Mouse (Mus musculus): ENCODE data around the gene Spcs2. TPM values are rescaled to one million over a fixed set of nuclear protein-coding genes. Genes with fewer than 3 reads are reported as not detected.

The Spcs2 gene
- polyA plus RNA-seq (2015; fragmentation: Nextera tagmentation; extraction: Ambion mirVana): 293 and 294 TPM in 2 replicates

DNA sequence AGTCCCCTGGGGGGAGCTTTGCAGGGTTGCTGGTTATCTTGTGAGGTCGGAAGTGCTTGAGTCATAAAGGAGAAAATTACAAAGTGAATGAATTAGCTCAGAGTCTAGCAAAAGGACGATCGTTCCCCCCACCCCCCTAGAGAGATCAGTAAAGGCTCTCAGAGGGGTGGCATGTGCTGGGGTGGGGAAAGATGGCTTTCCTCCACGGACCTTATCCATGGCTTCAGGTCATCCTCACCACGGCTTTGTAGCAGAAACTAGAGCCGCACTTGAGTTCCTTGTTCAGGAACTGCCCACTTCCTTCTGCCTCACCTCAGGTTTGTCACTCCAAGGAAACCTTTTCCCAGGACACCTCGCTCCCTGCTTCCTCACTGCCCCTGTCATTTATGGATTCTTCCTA is at the start of gene Spcs2:
Gene Spcs2 (minus strand): TSS at position 101 of the 400 bp plus-strand sequence.
- H3K4me2 ChIP-seq (replicated peaks): no peak within 1 kb of the TSS
- no peak within 1 kb of the TSS for H3K9ac ChIP-seq (replicated peaks)
- no peak within 1 kb of the TSS for H3K4me3 ChIP-seq
- no peak within 1 kb of the TSS for H3K27ac ChIP-seq (replicated peaks)
- ATAC-seq (replicated peaks): no peak
- H3K4me1 ChIP-seq: no peaks in the 10 kb centered on the region
- 65% methylated on average over 7 of the region's 7 CpGs for WGBS
- H3K36me3 ChIP-seq: no peaks in the 10 kb centered on the region
- H3K27me3 ChIP-seq: no peaks in the 10 kb centered on the region
- H3K9me3 ChIP-seq: no peaks in the 10 kb centered on the region

DNA sequence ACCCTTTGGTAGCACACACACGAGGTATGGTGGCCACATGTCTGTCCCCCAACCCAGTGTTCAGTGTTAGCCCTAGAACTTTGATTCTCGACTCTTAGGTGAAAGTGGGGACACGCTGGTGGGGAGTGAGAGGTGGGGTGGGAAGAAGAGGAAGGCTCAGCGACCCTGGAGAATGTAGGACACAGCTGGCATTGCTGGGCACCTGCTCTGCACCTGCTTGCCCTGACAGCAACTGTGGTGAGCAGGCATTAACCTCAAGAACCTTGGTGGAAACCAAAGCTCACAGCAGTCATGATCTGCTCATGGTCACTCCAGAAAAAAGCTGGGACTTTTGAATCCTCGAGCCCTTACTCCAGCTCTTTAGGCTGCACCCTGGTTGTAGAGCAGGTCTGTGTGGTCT is 47.8 kb upstream of the Spcs2 start:
- H3K4me1 ChIP-seq: no peaks in the 10 kb centered on the region
- ATAC-seq (replicated peaks): no peak
- WGBS: 87% methylated on average over 5 of the region's 5 CpGs
- H3K27me3 ChIP-seq: no peaks in the 10 kb centered on the region
- no peak overlapping the region for H3K9ac ChIP-seq (replicated peaks)
- H3K27ac ChIP-seq (replicated peaks): no peak overlapping the region
- no peak overlapping the region for H3K4me3 ChIP-seq
- H3K4me2 ChIP-seq (replicated peaks): no peak overlapping the region
- no peaks in the 10 kb centered on the region for H3K9me3 ChIP-seq
- no peaks in the 10 kb centered on the region for H3K36me3 ChIP-seq

DNA sequence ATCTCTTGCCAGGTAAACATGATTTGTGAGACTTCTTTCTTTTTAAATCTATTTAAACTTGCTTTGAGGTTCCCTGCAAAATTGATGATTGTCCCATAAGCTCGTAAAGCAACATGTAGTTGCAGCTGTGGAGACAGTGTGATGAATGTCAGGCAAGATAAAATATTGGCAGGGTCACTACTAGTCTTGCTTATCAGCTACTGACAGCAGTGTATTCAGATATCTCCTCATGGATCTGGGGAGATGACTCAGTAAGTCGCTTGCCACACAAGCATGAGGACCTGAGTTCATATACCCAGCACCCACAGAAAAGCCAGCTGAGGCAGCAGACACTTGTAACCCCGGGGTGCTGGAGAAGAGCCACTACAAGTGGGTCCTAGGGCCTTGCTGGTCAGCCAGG is 44.2 kb upstream of the Spcs2 start:
- Histone ChIP-seq H3K9me3 (no peaks in the 10 kb centered on the region), H3K4me1 (no peaks in the 10 kb centered on the region), H3K36me3 (no peaks in the 10 kb centered on the region), H3K27ac (replicated peaks) (no peak overlapping the region), H3K9ac (replicated peaks) (no peak overlapping the region), H3K4me2 (replicated peaks) (no peak overlapping the region), H3K27me3 (no peaks in the 10 kb centered on the region), H3K4me3 (no peak overlapping the region)
- 83% methylated on average over 3 of the region's 3 CpGs for WGBS
- no peak for ATAC-seq (replicated peaks)

DNA sequence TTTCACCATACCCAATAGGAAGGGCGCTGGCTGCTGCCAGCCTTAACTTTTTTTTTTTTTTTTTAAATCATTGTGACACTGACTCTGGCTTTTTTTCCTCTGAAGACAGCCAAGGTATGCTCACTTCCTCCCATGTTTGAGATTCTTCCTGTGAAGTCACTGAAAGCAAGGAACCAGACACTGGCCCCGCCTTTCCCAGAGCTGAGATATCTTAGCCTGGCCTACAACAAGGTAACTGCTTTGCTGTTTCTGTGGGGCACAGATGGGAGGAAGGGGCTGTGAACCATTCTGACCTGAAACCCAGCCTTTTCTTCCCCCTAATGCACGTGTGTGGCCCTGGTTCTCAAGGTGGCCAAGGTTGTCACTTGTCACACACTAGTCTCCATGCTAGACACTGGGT is 43.1 kb upstream of the Spcs2 start:
- no peak for ATAC-seq (replicated peaks)
- Histone ChIP-seq H3K4me3 (no peak overlapping the region), H3K4me2 (replicated peaks) (no peak overlapping the region), H3K9ac (replicated peaks) (no peak overlapping the region), H3K36me3 (no peaks in the 10 kb centered on the region), H3K27me3 (no peaks in the 10 kb centered on the region), H3K9me3 (no peaks in the 10 kb centered on the region), H3K4me1 (no peaks in the 10 kb centered on the region), H3K27ac (replicated peaks) (no peak overlapping the region)
- WGBS: 84% methylated on average over 3 of the region's 3 CpGs

DNA sequence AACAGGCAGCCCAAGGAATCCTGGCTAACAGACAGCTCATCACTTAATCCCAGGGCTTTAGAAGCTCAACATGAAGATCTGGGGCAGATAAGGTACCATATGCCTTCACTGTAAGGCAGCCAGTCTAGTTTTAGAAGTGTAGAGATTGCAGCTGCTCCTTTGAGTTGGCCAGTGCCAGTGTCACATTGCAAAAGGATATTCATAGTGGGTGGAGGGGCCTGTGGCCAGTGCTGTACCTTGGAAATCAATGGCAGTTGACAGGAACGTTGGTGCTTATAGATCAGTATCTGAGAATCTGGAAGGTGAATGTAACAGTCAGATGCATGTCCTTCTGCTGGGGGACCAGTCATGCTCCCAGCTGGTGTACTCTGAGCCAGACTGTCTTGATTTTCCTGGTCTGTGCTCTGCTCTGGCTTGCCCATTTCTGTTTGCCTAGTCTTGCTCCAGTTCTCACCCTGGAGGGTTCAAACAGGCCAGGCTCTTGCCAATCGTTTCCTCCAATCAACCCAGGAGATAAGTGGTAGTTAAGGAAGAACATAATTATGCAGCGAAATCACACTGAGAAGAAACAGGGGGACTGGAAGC is 41.3 kb upstream of the Spcs2 start:
- ATAC-seq (replicated peaks): no peak
- Histone ChIP-seq H3K4me1 (no peaks in the 10 kb centered on the region), H3K36me3 (no peaks in the 10 kb centered on the region), H3K27me3 (no peaks in the 10 kb centered on the region), H3K9me3 (no peaks in the 10 kb centered on the region), H3K9ac (replicated peaks) (no peak overlapping the region), H3K27ac (replicated peaks) (no peak overlapping the region), H3K4me2 (replicated peaks) (no peak overlapping the region), H3K4me3 (no peak overlapping the region)
- WGBS: 73% methylated on average over 3 of the region's 3 CpGs

DNA sequence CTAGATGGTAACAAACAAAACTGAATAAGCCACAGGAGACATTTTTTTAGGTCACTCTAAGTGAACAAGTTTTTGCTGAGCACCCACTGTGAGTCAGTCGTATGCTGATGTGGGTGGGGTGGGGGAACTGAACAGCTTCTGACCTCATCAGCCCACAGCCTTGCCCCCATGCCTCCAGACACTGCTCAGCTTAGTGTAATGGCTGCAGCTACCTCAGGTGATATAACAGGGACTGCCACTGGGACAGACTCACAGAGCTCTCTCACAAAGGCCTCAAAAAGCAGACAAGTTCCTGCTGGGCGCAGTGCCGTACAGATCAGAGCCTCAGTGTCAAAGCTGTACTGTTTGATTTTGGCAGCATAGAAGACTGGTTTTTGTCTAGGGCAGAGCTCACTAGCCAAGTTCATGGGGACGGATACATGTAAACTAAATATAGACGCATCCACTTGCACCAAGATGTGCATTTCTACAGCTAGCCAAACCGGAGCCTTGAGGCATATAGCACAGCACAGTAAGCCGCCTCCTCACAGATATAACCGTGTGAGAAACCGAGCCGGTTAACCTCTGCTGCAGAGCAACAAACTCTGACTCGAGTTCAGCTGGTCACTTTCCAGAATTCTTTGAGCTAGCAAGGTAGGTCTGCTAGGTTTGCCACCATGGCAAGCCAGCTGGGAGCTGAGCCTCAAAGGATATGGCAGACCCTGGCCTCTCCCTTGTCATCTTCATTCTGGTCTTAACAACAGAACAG is 39.8 kb upstream of the Spcs2 start:
- Histone ChIP-seq H3K4me3 (no peak overlapping the region), H3K36me3 (no peaks in the 10 kb centered on the region), H3K27ac (replicated peaks) (no peak overlapping the region), H3K4me1 (no peaks in the 10 kb centered on the region), H3K4me2 (replicated peaks) (no peak overlapping the region), H3K27me3 (no peaks in the 10 kb centered on the region), H3K9ac (replicated peaks) (no peak overlapping the region), H3K9me3 (no peaks in the 10 kb centered on the region)
- WGBS: 71% methylated on average over 11 of the region's 11 CpGs
- peak; percentile 41 for ATAC-seq (replicated peaks)

DNA sequence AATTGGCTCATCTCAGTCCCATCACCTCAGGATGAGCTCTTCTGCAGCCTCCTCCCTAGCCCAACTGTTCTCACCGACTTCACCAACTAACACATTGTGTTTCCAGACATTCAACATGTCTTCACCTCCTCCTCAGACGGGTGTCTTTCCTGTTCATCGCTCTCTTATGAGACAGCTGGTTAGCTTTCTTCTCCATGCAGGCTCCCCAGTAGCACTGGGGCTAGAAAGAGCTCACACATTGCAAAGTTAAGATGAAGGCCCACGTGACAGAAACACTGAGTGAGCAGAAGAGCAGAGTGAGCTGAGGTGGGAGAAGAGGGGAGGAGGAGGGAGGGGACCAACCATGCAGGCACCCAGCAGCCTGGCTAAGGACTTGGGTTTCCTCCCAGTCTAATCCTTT is 38.9 kb upstream of the Spcs2 start:
- Histone ChIP-seq H3K4me1 (no peaks in the 10 kb centered on the region), H3K36me3 (no peaks in the 10 kb centered on the region), H3K9ac (replicated peaks) (no peak overlapping the region), H3K27ac (replicated peaks) (no peak overlapping the region), H3K9me3 (no peaks in the 10 kb centered on the region), H3K27me3 (no peaks in the 10 kb centered on the region), H3K4me2 (replicated peaks) (no peak overlapping the region), H3K4me3 (no peak overlapping the region)
- ATAC-seq (replicated peaks): no peak
- 78% methylated on average over 4 of the region's 4 CpGs for WGBS

DNA sequence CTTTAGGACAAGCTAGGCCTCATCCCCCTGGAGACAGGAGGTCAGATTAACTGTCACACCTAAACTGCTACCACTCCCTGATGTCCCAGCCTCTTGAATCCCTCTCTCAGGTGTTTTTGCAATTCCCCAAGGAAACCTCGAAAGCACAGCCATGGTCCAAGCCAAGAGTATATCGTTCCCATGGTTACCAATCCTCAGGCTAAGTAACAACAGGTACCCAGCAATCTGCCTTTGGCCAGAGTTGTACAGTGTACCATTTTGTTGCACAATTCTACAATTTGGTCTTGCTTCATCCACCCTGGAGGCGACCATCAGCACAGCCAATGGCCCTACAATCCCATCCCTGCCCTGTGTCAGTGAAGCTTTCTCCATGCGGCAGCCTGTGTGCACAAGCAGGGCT is 33.6 kb upstream of the Spcs2 start:
- H3K27ac ChIP-seq (replicated peaks): no peak overlapping the region
- no peak for ATAC-seq (replicated peaks)
- no peaks in the 10 kb centered on the region for H3K36me3 ChIP-seq
- H3K4me1 ChIP-seq: peaks cover 11% of the 10 kb centered on the region
- H3K4me2 ChIP-seq (replicated peaks): no peak overlapping the region
- no peaks in the 10 kb centered on the region for H3K27me3 ChIP-seq
- WGBS: 81% methylated on average over 4 of the region's 4 CpGs
- no peaks in the 10 kb centered on the region for H3K9me3 ChIP-seq
- no peak overlapping the region for H3K4me3 ChIP-seq
- no peak overlapping the region for H3K9ac ChIP-seq (replicated peaks)

DNA sequence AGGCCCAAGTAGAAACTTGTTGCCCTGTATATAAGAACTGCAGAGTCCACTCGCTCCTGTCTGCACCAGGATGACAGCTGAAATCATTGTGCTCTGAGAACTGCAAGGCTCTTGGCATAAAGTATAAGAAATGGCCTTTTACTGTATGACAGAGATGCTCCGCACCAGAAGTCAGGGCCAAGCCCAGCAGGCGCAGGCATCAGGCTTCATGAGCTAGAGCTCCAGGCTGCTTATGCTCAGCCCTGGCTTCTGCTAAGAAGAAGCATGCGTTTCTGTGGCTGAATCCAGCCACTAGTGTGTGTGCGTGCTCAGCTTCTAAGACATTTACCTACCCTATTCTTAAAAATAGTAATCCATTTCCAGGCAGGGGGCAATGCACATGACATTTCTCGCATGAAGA is 31.2 kb upstream of the Spcs2 start:
- Histone ChIP-seq H3K4me3 (no peak overlapping the region), H3K9ac (replicated peaks) (no peak overlapping the region), H3K27me3 (no peaks in the 10 kb centered on the region), H3K4me1 (peaks cover 11% of the 10 kb centered on the region), H3K36me3 (no peaks in the 10 kb centered on the region), H3K27ac (replicated peaks) (no peak overlapping the region), H3K9me3 (no peaks in the 10 kb centered on the region), H3K4me2 (replicated peaks) (no peak overlapping the region)
- ATAC-seq (replicated peaks): no peak
- 75% methylated on average over 6 of the region's 6 CpGs for WGBS

DNA sequence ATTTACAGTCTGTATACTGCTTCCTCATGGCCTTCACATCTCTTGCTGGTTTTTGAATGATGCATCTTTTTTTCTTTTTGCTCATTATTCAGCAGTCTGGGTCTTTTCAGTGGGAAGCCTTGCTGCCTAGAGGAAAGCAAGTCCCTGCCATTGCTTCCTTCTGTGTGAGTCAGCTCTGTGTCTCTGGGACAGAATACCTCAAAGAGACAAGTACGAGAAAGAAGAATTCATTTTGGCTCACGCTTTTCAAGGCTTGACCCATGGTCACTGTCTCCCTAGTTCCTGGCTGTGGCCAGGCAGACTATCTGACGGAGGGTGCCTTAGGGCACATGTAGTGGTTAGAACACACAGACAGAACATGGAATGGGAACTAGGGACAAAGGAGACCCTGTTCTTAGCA is 30.7 kb upstream of the Spcs2 start:
- Histone ChIP-seq H3K4me1 (peaks cover 11% of the 10 kb centered on the region), H3K36me3 (no peaks in the 10 kb centered on the region), H3K9me3 (no peaks in the 10 kb centered on the region), H3K4me2 (replicated peaks) (no peak overlapping the region), H3K4me3 (no peak overlapping the region), H3K27ac (replicated peaks) (no peak overlapping the region), H3K9ac (replicated peaks) (no peak overlapping the region), H3K27me3 (no peaks in the 10 kb centered on the region)
- WGBS: 77% methylated on average over 3 of the region's 3 CpGs
- no peak for ATAC-seq (replicated peaks)

DNA sequence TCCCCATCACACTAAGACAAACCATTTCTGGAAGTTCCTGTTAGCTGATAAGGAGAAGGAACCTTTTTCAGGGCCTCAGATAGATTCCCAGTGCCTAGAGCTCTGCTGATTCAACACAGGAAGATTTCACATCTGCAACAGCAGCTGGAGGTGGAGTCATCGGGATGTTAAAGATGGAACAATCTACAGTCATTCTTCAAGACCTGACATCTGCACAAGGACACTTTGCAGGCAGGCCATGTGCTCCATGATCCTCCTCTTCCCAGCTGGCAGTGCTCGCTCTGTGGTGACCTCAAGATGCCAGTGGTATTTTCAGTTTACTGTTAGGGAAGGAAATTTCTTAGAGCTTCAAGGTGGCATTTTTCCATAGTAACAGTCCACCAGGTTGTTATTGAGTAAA is 29.1 kb upstream of the Spcs2 start:
- Histone ChIP-seq H3K4me3 (no peak overlapping the region), H3K4me1 (peaks cover 11% of the 10 kb centered on the region), H3K9ac (replicated peaks) (no peak overlapping the region), H3K36me3 (no peaks in the 10 kb centered on the region), H3K27me3 (no peaks in the 10 kb centered on the region), H3K27ac (replicated peaks) (no peak overlapping the region), H3K4me2 (replicated peaks) (no peak overlapping the region), H3K9me3 (no peaks in the 10 kb centered on the region)
- WGBS: 97% methylated on average over 2 of the region's 2 CpGs
- ATAC-seq (replicated peaks): no peak

DNA sequence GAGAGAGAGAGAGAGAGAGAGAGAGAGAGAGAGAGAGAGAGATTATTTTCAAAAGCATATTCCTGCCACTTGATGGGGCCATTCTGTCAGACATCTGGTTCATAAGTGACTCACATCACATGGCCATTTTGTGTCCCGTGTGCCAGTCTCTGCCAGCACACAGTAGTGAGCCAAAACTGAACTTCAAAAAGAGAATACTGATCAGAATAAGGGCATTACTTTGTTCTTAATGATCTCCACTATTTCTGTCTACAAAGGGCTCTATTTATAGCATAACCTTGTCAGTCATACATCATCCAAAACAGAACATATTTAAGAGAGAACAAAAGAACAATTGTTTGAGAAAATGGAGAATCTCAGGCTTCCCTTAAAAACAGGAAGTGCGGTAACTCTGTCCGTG is 28.2 kb upstream of the Spcs2 start:
- ATAC-seq (replicated peaks): no peak
- Histone ChIP-seq H3K4me3 (no peak overlapping the region), H3K27ac (replicated peaks) (no peak overlapping the region), H3K27me3 (no peaks in the 10 kb centered on the region), H3K9me3 (no peaks in the 10 kb centered on the region), H3K4me2 (replicated peaks) (no peak overlapping the region), H3K9ac (replicated peaks) (no peak overlapping the region), H3K4me1 (peaks cover 11% of the 10 kb centered on the region), H3K36me3 (no peaks in the 10 kb centered on the region)
- 62% methylated on average over 3 of the region's 3 CpGs for WGBS
